10 mouse cellular contexts compared by ENCODE assay signal in the genomic region with DNA sequence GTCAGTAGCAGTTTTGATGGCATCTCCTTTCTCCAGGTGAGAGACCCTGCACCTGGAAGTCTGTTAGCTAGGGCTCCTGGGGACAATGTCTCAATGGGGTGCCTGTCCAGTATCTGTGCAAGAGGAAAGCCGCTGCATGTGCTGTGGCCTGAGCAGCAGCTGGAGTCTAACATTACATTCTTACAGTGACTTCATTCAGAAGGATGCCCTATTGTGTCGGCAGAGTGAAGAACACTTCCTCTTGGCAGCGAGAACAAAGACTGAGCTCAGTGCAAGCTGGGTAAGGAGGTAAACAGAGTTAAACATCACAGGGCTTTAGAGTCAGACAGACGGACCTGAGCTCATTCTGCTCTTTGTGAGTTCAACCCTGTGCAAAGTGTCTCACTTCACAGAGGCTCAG.
A peak's percentile ranks its signal among the peaks of the same experiment; 100 is the strongest.
DNase-seq lines count a peak whose midpoint lies in the region; ATAC-seq lines count a peak whose summit lies in the region.
"Had no signal": no experiment of that assay in that cellular context is flagged by ENCODE, and none has a peak within 500 bp of the region (broad histone marks: within the 10 kb centered on the region; RNA-seq: fewer than 3 reads in every experiment).

No protein-coding gene starts in this region.

- H3K9ac ChIP-seq in neural tube, embryonic 11.5 days (ENCODE audit: low read length) = no peak overlapping the region
- H3K9ac ChIP-seq in limb, embryonic 15.5 days = no peak overlapping the region
- H3K9ac ChIP-seq in neural tube, embryonic 14.5 days (replicated peaks; ENCODE audit: low read depth, low read length) = no peak overlapping the region

- DNase-seq in frontal cortex, postnatal 14 days (ENCODE audit: low spot score in 2 of 2) = no peak
- DNase-seq in neural tube, embryonic 11.5 days (ENCODE audit: low spot score) = peak; percentile 24
- no peak for DNase-seq in neural tube, embryonic 10.5 days (ENCODE audit: extremely low spot score, low spot score)
- no peak for DNase-seq in T-cell, adult 2 months (ENCODE audit: low spot score)

- 0 out of 2 replicates have a peak, but pooled peaks have one; percentile 10 for ATAC-seq in frontal cortex, adult (ENCODE audit: low TSS enrichment)
- peak; percentile 52 for ATAC-seq in neural tube, embryonic 11.5 days (ENCODE audit: insufficient read depth, low FRiP score, low TSS enrichment)
- no peak for ATAC-seq in limb, embryonic 15.5 days (ENCODE audit: insufficient number of reproducible peaks, low FRiP score, low TSS enrichment, low read depth)
- ATAC-seq in neural tube, embryonic 14.5 days (ENCODE audit: low read depth) = peak; percentile 56; the same call in 1 of the 2 replicates
- ATAC-seq in megakaryocyte progenitor cell, adult 5-6 weeks (replicated peaks; ENCODE audit: poor library complexity) = no peak

- no peaks in the 10 kb centered on the region for H3K9me3 ChIP-seq in neural tube, embryonic 11.5 days (ENCODE audit: control insufficient read depth, low read length)
- H3K9me3 ChIP-seq in limb, embryonic 15.5 days = no peaks in the 10 kb centered on the region
- H3K9me3 ChIP-seq in neural tube, embryonic 14.5 days (ENCODE audit: control insufficient read depth, low read length) = no peaks in the 10 kb centered on the region

- H3K4me1 ChIP-seq in neural tube, embryonic 11.5 days (ENCODE audit: control insufficient read depth, insufficient read depth, low read length) = peaks cover 10% of the 10 kb centered on the region; the same call in 1 of the 2 replicates
- peaks cover 28% of the 10 kb centered on the region for H3K4me1 ChIP-seq in limb, embryonic 15.5 days
- peaks cover 7% of the 10 kb centered on the region; the same call in 1 of the 2 replicates for H3K4me1 ChIP-seq in neural tube, embryonic 14.5 days (ENCODE audit: control insufficient read depth, insufficient read depth, low read length)

- no peaks in the 10 kb centered on the region for H3K27me3 ChIP-seq in neural tube, embryonic 11.5 days (ENCODE audit: control insufficient read depth, insufficient read depth, low read length)
- peaks cover 7% of the 10 kb centered on the region; the same call in 1 of the 2 replicates for H3K27me3 ChIP-seq in limb, embryonic 15.5 days
- H3K27me3 ChIP-seq in neural tube, embryonic 14.5 days (ENCODE audit: control insufficient read depth, insufficient read depth, low read length) = no peaks in the 10 kb centered on the region

- WGBS in neural tube, embryonic 11.5 days = 6% methylated on average over 4 of the region's 4 CpGs
- WGBS in limb, embryonic 15.5 days = 35% methylated on average over 4 of the region's 4 CpGs
- WGBS in neural tube, embryonic 14.5 days = 4% methylated on average over 4 of the region's 4 CpGs

- no peak overlapping the region for H3K4me2 ChIP-seq in neural tube, embryonic 11.5 days (ENCODE audit: low read depth)
- no peak overlapping the region for H3K4me2 ChIP-seq in limb, embryonic 15.5 days
- no peak overlapping the region for H3K4me2 ChIP-seq in neural tube, embryonic 14.5 days (ENCODE audit: low read depth, low read length)
- H3K4me2 ChIP-seq: heart, embryonic 11.5 days had no signal

- H3K27ac ChIP-seq in neural tube, embryonic 11.5 days (ENCODE audit: low read depth, low read length) = no peak overlapping the region
- H3K27ac ChIP-seq in limb, embryonic 15.5 days = peak overlapping the region; percentile 28; the same call in 1 of the 2 replicates
- no peak overlapping the region for H3K27ac ChIP-seq in neural tube, embryonic 14.5 days (ENCODE audit: low read depth, low read length)

- no peak overlapping the region for H3K4me3 ChIP-seq in neural tube, embryonic 11.5 days (ENCODE audit: low read depth, low read length)
- no peak overlapping the region for H3K4me3 ChIP-seq in limb, embryonic 15.5 days
- no peak overlapping the region for H3K4me3 ChIP-seq in neural tube, embryonic 14.5 days (ENCODE audit: low read depth, low read length)
- H3K4me3 ChIP-seq: erythroblast, embryonic 14.5 days had no signal

- no peaks in the 10 kb centered on the region for H3K36me3 ChIP-seq in neural tube, embryonic 11.5 days (ENCODE audit: control insufficient read depth, insufficient read depth, low read length)
- no peaks in the 10 kb centered on the region for H3K36me3 ChIP-seq in limb, embryonic 15.5 days
- no peaks in the 10 kb centered on the region for H3K36me3 ChIP-seq in neural tube, embryonic 14.5 days (ENCODE audit: control insufficient read depth, insufficient read depth, low read length)

Comparison
In these comparisons a context has a peak if more than half of its experiments do, and no peak if none do; other contexts are left out.
1. ATAC-seq: peak in frontal cortex, adult (single experiment), neural tube, embryonic 11.5 days (single experiment) and neural tube, embryonic 14.5 days (single experiment); none in limb, embryonic 15.5 days (single experiment) and megakaryocyte progenitor cell, adult 5-6 weeks (single experiment).